ENCODE assay signal across 12 mouse cellular contexts in the genomic region with DNA sequence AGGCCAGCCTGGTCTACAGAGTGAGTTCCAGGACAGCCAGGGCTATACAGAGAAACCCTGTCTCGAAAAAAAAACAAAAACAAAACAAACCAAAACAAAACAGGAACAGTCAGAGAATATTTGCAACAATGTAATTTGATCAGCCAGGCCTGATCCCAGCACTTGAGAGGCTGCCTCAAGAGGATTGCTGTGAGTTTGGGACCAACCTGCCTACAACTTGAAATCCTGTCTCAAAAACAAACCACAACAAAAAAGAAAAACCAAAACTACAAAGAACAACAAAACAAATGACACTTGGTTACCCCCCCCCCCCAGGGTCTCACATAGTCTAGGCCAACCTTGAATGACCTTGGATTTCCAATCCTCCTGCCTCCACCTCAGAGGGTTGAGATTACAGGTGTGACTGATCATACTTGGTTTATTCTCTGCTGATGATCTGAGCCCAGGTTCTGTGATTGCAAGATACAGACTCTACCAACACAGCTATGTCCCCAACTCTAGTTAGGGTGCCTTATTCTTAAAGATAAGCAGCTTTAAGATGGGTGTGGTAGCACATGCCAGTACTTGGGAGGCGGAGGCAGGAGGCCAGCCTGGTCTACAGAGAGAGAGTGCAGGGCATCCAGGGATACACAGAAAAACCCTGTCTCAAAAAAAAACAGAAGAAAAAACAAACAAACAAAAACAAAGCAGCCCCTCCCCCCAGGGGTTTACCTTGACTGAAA. TPM values are rescaled to one million over a fixed set of nuclear protein-coding genes. Genes with fewer than 3 reads are reported as not detected.
A peak's percentile ranks its signal among the peaks of the same experiment; 100 is the strongest.
DNase-seq lines count a peak whose midpoint lies in the region; ATAC-seq and TF ChIP-seq lines count a peak whose summit lies in the region.
"Had no signal": no experiment of that assay in that cellular context is flagged by ENCODE, and none has a peak within 500 bp of the region (broad histone marks: within the 10 kb centered on the region; RNA-seq: fewer than 3 reads in every experiment).

No protein-coding gene starts in this region.

- no peak for TF ChIP-seq EP300 in heart, adult 2 months (IDR thresholded peaks at IDR 0.05; ENCODE audit: insufficient read depth, low read depth, low read length)

- H3K4me2 ChIP-seq in heart, embryonic 12.5 days: no peak overlapping the region
- peak overlapping the region; percentile 9; the same call in 1 of the 2 replicates for H3K4me2 ChIP-seq in liver, embryonic 12.5 days
- H3K4me2 ChIP-seq: forebrain, embryonic 13.5 days; midbrain, embryonic 11.5 days; neural tube, embryonic 13.5 days had no signal

- H3K9me3 ChIP-seq in heart, embryonic 12.5 days (replicated peaks): no peaks in the 10 kb centered on the region
- no peaks in the 10 kb centered on the region for H3K9me3 ChIP-seq in liver, embryonic 12.5 days (replicated peaks)
- H3K9me3 ChIP-seq: forebrain, embryonic 13.5 days; neural tube, embryonic 13.5 days had no signal

- peak overlapping the region; percentile 81 for H3K27ac ChIP-seq in heart, adult 2 months
- H3K27ac ChIP-seq in heart, embryonic 12.5 days (ENCODE audit: poor library complexity, severe bottlenecking): no peak overlapping the region
- H3K27ac ChIP-seq in liver, embryonic 12.5 days: peak overlapping the region; percentile 64; the same call in 1 of the 2 replicates
- H3K27ac ChIP-seq: forebrain, embryonic 13.5 days; neural tube, embryonic 13.5 days had no signal

- no peak overlapping the region for H3K9ac ChIP-seq in heart, adult 2 months (ENCODE audit: low read depth, low read length)
- H3K9ac ChIP-seq in heart, embryonic 12.5 days: no peak overlapping the region
- H3K9ac ChIP-seq in liver, embryonic 12.5 days: no peak overlapping the region
- H3K9ac ChIP-seq: forebrain, embryonic 13.5 days; neural tube, embryonic 13.5 days had no signal

- 86% methylated on average over 2 of the region's 2 CpGs for WGBS in heart, adult 2 months
- WGBS in heart, embryonic 12.5 days: 61% methylated on average over 2 of the region's 2 CpGs
- whole genome bisulfite sequencing in liver, embryonic 12.5 days (ENCODE audit: insufficient replicate concordance): 29% methylated on average over 2 of the region's 2 CpGs

- intact Hi-C loops in heart, adult 2 months (cut with DNase I): loop anchor here (2.0 to 5.0 kb wide), 2 partner anchors 19 to 69 kb away; partner anchors contain the start of gene Lbr

- no peaks in the 10 kb centered on the region for H3K36me3 ChIP-seq in heart, adult 2 months (ENCODE audit: control insufficient read depth, insufficient read depth, low read length)
- no peaks in the 10 kb centered on the region for H3K36me3 ChIP-seq in heart, embryonic 12.5 days
- no peaks in the 10 kb centered on the region for H3K36me3 ChIP-seq in liver, embryonic 12.5 days
- H3K36me3 ChIP-seq: neural tube, embryonic 13.5 days had no signal

- no peak for DNase-seq in heart, adult 2 months
- DNase-seq in thymus, postnatal 25 days: peak; percentile 25
- DNase-seq in thymus, postnatal 36 days: no peak
- no peak for DNase-seq in yolk sac, embryonic 10.5 days (ENCODE audit: low spot score)
- no peak for DNase-seq in layer of hippocampus, adult 9-10 months (ENCODE audit: low spot score)
- DNase-seq in layer of hippocampus, adult 18-20 months (ENCODE audit: low spot score in 2 of 2): no peak

- no peaks in the 10 kb centered on the region for H3K79me2 ChIP-seq in heart, adult 2 months (replicated peaks; ENCODE audit: control insufficient read depth, insufficient read depth, low read length)

- H3K27me3 ChIP-seq in heart, adult 2 months (ENCODE audit: control insufficient read depth, insufficient read depth, low read length): no peaks in the 10 kb centered on the region
- peaks cover 13% of the 10 kb centered on the region for H3K27me3 ChIP-seq in heart, embryonic 12.5 days (replicated peaks)
- peaks cover 9% of the 10 kb centered on the region; the same call in 1 of the 2 replicates for H3K27me3 ChIP-seq in liver, embryonic 12.5 days (replicated peaks)
- H3K27me3 ChIP-seq: forebrain, embryonic 13.5 days; neural tube, embryonic 13.5 days had no signal

- H3K4me3 ChIP-seq in heart, adult 2 months: no peak overlapping the region
- H3K4me3 ChIP-seq in heart, embryonic 12.5 days: no peak overlapping the region
- no peak overlapping the region for H3K4me3 ChIP-seq in liver, embryonic 12.5 days
- H3K4me3 ChIP-seq: forebrain, embryonic 13.5 days; neural tube, embryonic 13.5 days had no signal

- ATAC-seq in heart, embryonic 12.5 days (ENCODE audit: insufficient number of reproducible peaks, low FRiP score): no peak
- ATAC-seq in liver, embryonic 12.5 days: peak; percentile 83
- ATAC-seq: forebrain, embryonic 13.5 days; hindbrain, embryonic 16.5 days had no signal

- TF ChIP-seq POLR2A in heart, adult 2 months (IDR thresholded peaks at IDR 0.05; ENCODE audit: insufficient read depth, low read depth, low read length): no peak

- H3K4me1 ChIP-seq in heart, adult 2 months (ENCODE audit: control insufficient read depth, insufficient read depth, low read length): peaks cover 1% of the 10 kb centered on the region; the same call in 1 of the 2 replicates
- peaks cover 12% of the 10 kb centered on the region; the same call in 1 of the 2 replicates for H3K4me1 ChIP-seq in heart, embryonic 12.5 days (replicated peaks)
- peaks cover 41% of the 10 kb centered on the region for H3K4me1 ChIP-seq in liver, embryonic 12.5 days

- no peak for TF ChIP-seq CTCF in heart, adult 2 months (IDR thresholded peaks at IDR 0.05)

RNA-seq across cellular contexts. Expression of gene Lbr, which starts 18.5 kb away (rescaled TPM):
- 10 to 100 TPM; 23.6 to 24.7 TPM for total RNA-seq in heart, adult 2 months (2021)
- polyA plus RNA-seq in heart, adult 2 months (2012; rRNA removed): 12.3 and 17.9 TPM in 2 replicates
- polyA plus RNA-seq in heart, embryonic 12.5 days (2016; fragmentation: Nextera tagmentation; extraction: Ambion mirVana): 100 and 105 TPM in 2 replicates
- polyA plus RNA-seq in liver, embryonic 12.5 days (2016; fragmentation: Nextera tagmentation; extraction: Ambion mirVana): 284 and 296 TPM in 2 replicates
- total RNA-seq in layer of hippocampus, adult 18-20 months (2021): 10 to 100 TPM; 13.2 to 13.7 TPM
